Mouse (Mus musculus) liver, adult 2 months (tissue): ENCODE data around the gene Ifit3. TPM values are rescaled to one million over a fixed set of nuclear protein-coding genes. Genes with fewer than 3 reads are reported as not detected.

ENCODE experiments used
- DNase-seq: peaks from one replicate; pipeline ENCODE4 v3.0.0-alpha.2; 2011; ENCODE audit warnings: low read depth, low spot score; ENCODE audit errors: extremely low read depth
- H3K27ac ChIP-seq: fragments of 200-500 bp; replicated peaks from 2 replicates; pipeline ENCODE4 v1.5.1; 2012; ENCODE audit warnings: low read depth, mild to moderate bottlenecking, control low read depth, inconsistent platforms, low read length; ENCODE audit not compliant: insufficient read depth
- H3K27me3 ChIP-seq: fragments of 200-500 bp; 2 replicates; pipeline ENCODE4 v1.6.1; 2012; ENCODE audit warnings: mild to moderate bottlenecking, moderate library complexity, low read length, inconsistent platforms; ENCODE audit not compliant: control insufficient read depth, insufficient read depth
- H3K36me3 ChIP-seq: fragments of 200-500 bp; 2 replicates; pipeline ENCODE4 v1.6.1; 2012; ENCODE audit warnings: low read length, inconsistent platforms; ENCODE audit not compliant: control insufficient read depth, insufficient read depth
- H3K4me1 ChIP-seq: fragments of 200-500 bp; 2 replicates; pipeline ENCODE4 v1.6.1; 2011; ENCODE audit warnings: low read length; ENCODE audit not compliant: control insufficient read depth, insufficient read depth
- H3K4me3 ChIP-seq: fragments of 200-500 bp; 2 replicates; pipeline ENCODE4 v1.5.1; 2011; ENCODE audit warnings: low read depth, mild to moderate bottlenecking, control low read depth, low read length, moderate library complexity; ENCODE audit not compliant: insufficient read depth
- H3K79me2 ChIP-seq: fragments of 200-500 bp; 2 replicates; pipeline ENCODE4 v1.6.1; 2012; ENCODE audit warnings: inconsistent platforms, mild to moderate bottlenecking, low read length, moderate library complexity; ENCODE audit not compliant: control insufficient read depth, insufficient read depth
- H3K9ac ChIP-seq: fragments of 200-500 bp; 2 replicates; pipeline ENCODE4 v1.6.1; 2012; ENCODE audit warnings: low read depth, mild to moderate bottlenecking, control low read depth, inconsistent platforms, low read length
- CTCF ChIP-seq: fragments of 200-500 bp; IDR thresholded peaks from 2 replicates; pipeline ENCODE4 v1.5.1; 2011; ENCODE audit warnings: low read depth, low read length, control low read depth
- POLR2A ChIP-seq: fragments of 200-500 bp; IDR thresholded peaks from 2 replicates; pipeline ENCODE4 v1.6.1; 2011; ENCODE audit warnings: low read length, control low read depth; ENCODE audit not compliant: insufficient read depth; ENCODE audit errors: extremely low read depth
- WGBS: fragments of 180-500 bp; shearing (Covaris S2); methylation state at CpG from one replicate; pipeline ENCODE4 v1.1.7; 2018; 5-methylcytosine and 5-hydroxymethylcytosine counted together
- polyA plus RNA-seq: library from polyadenylated mRNA; depleted of rRNA; stranded (reverse); fragments of >200 nt; gene quantifications from 2 replicates; pipeline ENCODE4 v1.2.3, GENCODE M21; 2012
- total RNA-seq: library from RNA; depleted of rRNA; stranded (reverse); fragments of >200 nt; gene quantifications from 2 replicates; pipeline ENCODE4 v1.2.3, GENCODE M21; 2014

The Ifit3 gene
- total and polyA plus RNA-seq, 2 experiments = 5.8 to 39.2 TPM

DNA sequence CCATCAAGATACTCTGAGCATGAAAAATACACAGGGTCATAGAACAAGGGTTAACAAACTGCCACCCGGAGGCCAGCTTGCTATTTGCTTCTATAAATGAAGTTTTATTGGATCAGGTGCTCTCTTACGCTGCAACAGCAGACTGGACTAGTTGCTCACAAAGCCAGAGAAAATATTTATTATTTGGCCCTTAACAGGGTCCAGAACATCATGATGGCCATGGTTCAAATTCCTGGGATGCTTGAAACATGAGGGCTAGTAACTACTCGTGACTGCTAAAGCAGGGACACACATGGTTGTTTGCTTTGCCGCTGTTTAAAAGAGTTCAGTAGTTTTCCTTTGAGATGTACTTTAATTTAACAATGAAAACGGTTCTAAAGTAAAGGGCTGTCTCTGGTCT lies 31.4 kb upstream of the Ifit3 start:
- no peak for TF ChIP-seq CTCF
- TF ChIP-seq POLR2A = no peak
- no peaks in the 10 kb centered on the region for H3K36me3 ChIP-seq
- no peaks in the 10 kb centered on the region for H3K27me3 ChIP-seq
- H3K4me3 ChIP-seq = peak overlapping the region; percentile 27
- H3K9ac ChIP-seq = no peak overlapping the region
- peak overlapping the region; percentile 39; the same call in 1 of the 2 replicates for H3K27ac ChIP-seq
- H3K79me2 ChIP-seq = no peaks in the 10 kb centered on the region; the same call in 1 of the 2 replicates
- 14% methylated on average over 5 of the region's 5 CpGs for WGBS
- peak; percentile 48 for DNase-seq
- no peaks in the 10 kb centered on the region; the same call in 1 of the 2 replicates for H3K4me1 ChIP-seq

DNA sequence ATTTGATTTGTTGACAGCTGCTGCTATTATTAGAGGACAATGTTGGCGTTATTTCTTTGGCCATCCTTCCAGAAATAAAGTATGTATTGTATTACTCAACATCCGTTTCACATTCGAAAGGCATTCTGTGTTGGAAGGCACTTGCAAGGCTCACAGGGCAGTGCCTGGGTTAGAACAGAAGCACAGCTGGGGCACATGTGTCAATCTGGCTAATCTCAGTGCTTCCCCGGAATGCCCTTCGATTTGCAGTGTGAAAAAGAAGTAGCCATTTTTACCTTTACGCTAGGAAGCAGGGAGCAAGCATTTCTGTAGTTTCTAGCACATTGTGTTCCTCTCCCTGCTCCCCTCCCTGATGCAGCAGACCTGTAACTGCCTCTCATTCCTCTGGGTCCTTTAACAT lies 30.3 kb upstream of the Ifit3 start:
- DNase-seq = no peak
- WGBS = 52% methylated on average over 6 of the region's 6 CpGs
- H3K27me3 ChIP-seq = no peaks in the 10 kb centered on the region
- peak overlapping the region; percentile 66 for H3K9ac ChIP-seq
- peak overlapping the region; percentile 89 for H3K27ac ChIP-seq
- no peaks in the 10 kb centered on the region for H3K36me3 ChIP-seq
- no peak for TF ChIP-seq CTCF
- TF ChIP-seq POLR2A = no peak
- H3K79me2 ChIP-seq = no peaks in the 10 kb centered on the region; the same call in 1 of the 2 replicates
- no peaks in the 10 kb centered on the region; the same call in 1 of the 2 replicates for H3K4me1 ChIP-seq
- H3K4me3 ChIP-seq = no peak overlapping the region

DNA sequence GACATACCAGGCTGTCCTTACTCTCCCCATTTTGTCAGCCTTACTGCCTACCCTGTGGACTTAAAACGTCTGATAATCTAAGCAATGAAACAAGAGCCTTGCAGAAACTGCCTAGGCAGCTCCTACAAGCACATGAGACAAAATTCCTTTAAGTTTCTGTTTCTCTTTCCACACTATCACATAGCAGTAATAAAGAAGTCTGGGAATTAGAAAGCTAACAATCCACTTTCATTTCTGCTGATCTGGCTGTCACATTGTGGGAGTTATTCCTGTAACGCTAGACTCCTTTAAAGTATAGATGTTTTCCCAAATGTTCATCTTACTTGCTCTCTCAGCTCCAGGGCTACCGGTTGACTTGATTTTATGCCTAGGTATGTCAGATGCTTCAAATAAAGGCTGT lies 29.8 kb upstream of the Ifit3 start:
- WGBS = 63% methylated on average over 3 of the region's 3 CpGs
- Histone ChIP-seq H3K79me2 (no peaks in the 10 kb centered on the region; the same call in 1 of the 2 replicates), H3K27ac (peak overlapping the region; percentile 89), H3K27me3 (no peaks in the 10 kb centered on the region), H3K36me3 (no peaks in the 10 kb centered on the region), H3K4me3 (no peak overlapping the region), H3K9ac (peak overlapping the region; percentile 66), H3K4me1 (no peaks in the 10 kb centered on the region; the same call in 1 of the 2 replicates)
- peak; percentile 24 for DNase-seq
- TF ChIP-seq POLR2A (no peak), CTCF (no peak)

DNA sequence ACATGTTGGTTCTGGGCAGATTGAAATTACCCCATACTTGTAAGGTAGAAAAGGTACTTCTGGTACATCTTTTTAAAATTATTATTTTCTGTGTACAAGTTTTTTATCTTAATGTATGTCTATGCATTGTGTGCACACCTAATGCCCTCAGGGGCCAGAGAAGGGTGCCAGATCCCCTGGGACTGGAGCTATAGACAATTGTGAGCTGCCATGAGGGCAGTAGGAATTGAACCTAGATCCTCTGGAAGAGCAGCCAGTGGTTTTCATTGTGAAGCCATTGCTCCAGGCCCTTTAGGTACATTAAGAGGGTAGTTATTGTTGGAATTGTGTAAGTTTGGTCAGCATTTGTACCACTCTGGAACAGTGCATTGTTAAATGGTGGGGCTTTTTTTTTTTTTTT lies 29.3 kb upstream of the Ifit3 start:
- Histone ChIP-seq H3K4me3 (no peak overlapping the region), H3K79me2 (no peaks in the 10 kb centered on the region; the same call in 1 of the 2 replicates), H3K27me3 (no peaks in the 10 kb centered on the region), H3K4me1 (no peaks in the 10 kb centered on the region; the same call in 1 of the 2 replicates), H3K9ac (no peak overlapping the region), H3K27ac (0 out of 2 replicates have a peak overlapping the region, but pooled peaks have one; percentile 57), H3K36me3 (no peaks in the 10 kb centered on the region)
- no peak for DNase-seq
- TF ChIP-seq POLR2A (no peak), CTCF (no peak)

DNA sequence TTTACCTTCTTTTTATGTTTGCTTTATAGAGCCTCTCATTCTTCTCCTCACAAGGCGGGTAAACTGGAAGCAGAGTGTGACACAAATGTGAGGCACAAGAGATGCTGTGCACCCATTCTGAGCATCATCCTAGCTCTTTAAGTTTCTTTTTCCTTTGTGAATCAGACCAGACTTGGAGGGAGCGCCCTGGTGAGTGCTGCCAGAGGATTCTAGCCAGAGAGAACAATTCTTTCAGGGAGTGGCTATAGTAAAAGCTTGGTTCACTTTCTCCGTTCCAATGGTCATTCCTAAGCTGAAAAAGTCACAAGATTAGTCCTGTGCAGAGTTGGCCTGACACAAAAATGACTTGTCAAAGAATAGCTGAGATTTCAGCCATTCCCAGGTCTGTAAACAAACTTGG lies 26.7 kb upstream of the Ifit3 start:
- TF ChIP-seq POLR2A (no peak), CTCF (no peak)
- no peak overlapping the region for H3K9ac ChIP-seq
- H3K27ac ChIP-seq = no peak overlapping the region
- WGBS = 91% methylated on average over 3 of the region's 3 CpGs
- no peaks in the 10 kb centered on the region for H3K36me3 ChIP-seq
- H3K27me3 ChIP-seq = no peaks in the 10 kb centered on the region
- no peaks in the 10 kb centered on the region; the same call in 1 of the 2 replicates for H3K4me1 ChIP-seq
- DNase-seq = no peak
- no peak overlapping the region for H3K4me3 ChIP-seq
- H3K79me2 ChIP-seq = no peaks in the 10 kb centered on the region; the same call in 1 of the 2 replicates

DNA sequence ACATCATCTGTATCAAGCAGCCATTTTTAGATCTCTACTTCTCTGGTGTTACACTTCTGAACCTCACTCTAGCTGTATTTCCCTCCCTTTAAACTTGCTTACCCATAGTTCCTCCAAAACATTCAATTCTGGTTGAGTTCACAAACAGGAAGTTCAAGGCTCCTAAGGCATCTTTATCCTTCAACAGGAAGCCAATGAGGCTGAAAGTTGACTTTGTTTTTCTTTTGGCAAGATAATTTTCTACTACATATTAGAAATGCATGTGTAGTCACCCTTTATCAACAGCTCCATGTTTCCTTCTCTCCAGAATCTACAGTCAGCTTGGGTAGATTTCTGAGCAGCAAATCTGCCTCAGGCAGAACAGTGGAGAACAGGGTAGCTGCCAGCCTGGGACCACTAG lies 20.8 kb upstream of the Ifit3 start:
- TF ChIP-seq POLR2A = no peak

More for the DNA sequence above, 20.8 kb upstream of the Ifit3 start:
- Histone ChIP-seq H3K4me3 (no peak overlapping the region), H3K27me3 (no peaks in the 10 kb centered on the region), H3K9ac (no peak overlapping the region), H3K27ac (no peak overlapping the region), H3K36me3 (no peaks in the 10 kb centered on the region), H3K4me1 (peaks cover 4% of the 10 kb centered on the region; the same call in 1 of the 2 replicates), H3K79me2 (no peaks in the 10 kb centered on the region)
- peak; percentile 25 for DNase-seq
